20 mouse cellular contexts compared by ENCODE assay signal in the genomic region with DNA sequence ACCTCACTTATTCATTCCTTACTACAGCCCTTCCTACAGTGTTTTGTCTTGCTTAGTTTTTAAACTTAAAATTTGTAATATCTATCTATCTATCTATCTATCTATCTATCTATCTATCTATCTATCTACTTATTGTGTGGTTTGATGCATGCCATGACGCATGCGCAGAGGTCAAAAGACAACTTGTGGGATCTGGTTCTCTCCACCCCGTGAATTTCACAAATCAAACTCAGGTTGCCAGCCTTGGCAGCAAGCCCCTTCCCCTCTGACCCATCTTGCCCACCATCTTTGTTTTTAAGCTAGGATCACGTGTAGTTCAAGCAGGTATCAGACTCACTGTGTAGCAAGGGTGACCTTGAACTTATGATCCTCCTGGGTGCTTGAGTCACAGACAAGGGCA. TPM values are rescaled to one million over a fixed set of nuclear protein-coding genes. Genes with fewer than 3 reads are reported as not detected.
"Had no signal": no experiment of that assay in that cellular context is flagged by ENCODE, and none has a peak within 500 bp of the region (broad histone marks: within the 10 kb centered on the region; RNA-seq: fewer than 3 reads in every experiment).

No protein-coding gene starts in this region.

- DNase-seq: lung, adult 2 months; lung, postnatal 14 days; lung, postnatal 36 days; retina, postnatal 1 day; right cerebral cortex, adult 18-20 months; right cerebral cortex, postnatal 25 days; right cerebral cortex, postnatal 4 days; spleen, adult 18-20 months; thymus, adult 18-20 months; thymus, postnatal 14 days; thymus, postnatal 36 days had no signal

- H3K36me3 ChIP-seq: lung, embryonic 15.5 days; midbrain, embryonic 12.5 days; midbrain, embryonic 15.5 days; neural tube, embryonic 12.5 days had no signal

- H3K9me3 ChIP-seq: lung, embryonic 15.5 days; megakaryocyte, embryonic 14.5 days; midbrain, embryonic 12.5 days; midbrain, embryonic 15.5 days; neural tube, embryonic 12.5 days had no signal

- H3K4me1 ChIP-seq: lung, embryonic 15.5 days; megakaryocyte, embryonic 14.5 days; midbrain, embryonic 12.5 days; midbrain, embryonic 15.5 days; neural tube, embryonic 12.5 days had no signal

- H3K9ac ChIP-seq: lung, embryonic 15.5 days; midbrain, embryonic 12.5 days; midbrain, embryonic 15.5 days; neural tube, embryonic 12.5 days had no signal

- H3K4me3 ChIP-seq: lung, embryonic 15.5 days; megakaryocyte, embryonic 14.5 days; midbrain, embryonic 12.5 days; midbrain, embryonic 15.5 days; neural tube, embryonic 12.5 days had no signal

- ATAC-seq: lung, postnatal 0 days; midbrain, embryonic 15.5 days had no signal

- H3K27me3 ChIP-seq: midbrain, embryonic 15.5 days had no signal

- H3K27ac ChIP-seq: lung, embryonic 15.5 days; macrophage; midbrain, embryonic 12.5 days; midbrain, embryonic 15.5 days; neural tube, embryonic 12.5 days had no signal

RNA-seq across cellular contexts. Expression of a gene that starts 22.9 kb away (rescaled TPM):
- total RNA-seq: megakaryocyte progenitor cell, adult 5-6 weeks; neutrophil, adult 5-6 weeks had no signal
- polyA plus RNA-seq: macrophage had no signal
